Mouse (Mus musculus) midbrain, postnatal 0 days (tissue): ENCODE results near the gene Maml2. TPM values are rescaled to one million over a fixed set of nuclear protein-coding genes. Genes with fewer than 3 reads are reported as not detected.

Experiments
- ATAC-seq: fragments of 200-750 bp; cut with Nextera tagmentation; 2 replicates; pipeline ENCODE4 v1.8.0; 2017; ENCODE audit warnings: moderate number of reproducible peaks, mild to moderate bottlenecking, moderate TSS enrichment, moderate library complexity; ENCODE audit not compliant: low FRiP score
- DNase-seq: peaks from one replicate; pipeline ENCODE4 v3.0.0-alpha.2; 2015; ENCODE audit warnings: low spot score
- H3K27ac ChIP-seq: fragments of 300-500 bp; sonication (generic); 2 replicates; pipeline ENCODE4 v1.5.1; 2014; ENCODE audit warnings: low read depth, mild to moderate bottlenecking, low read length, mixed read lengths
- H3K27me3 ChIP-seq: fragments of 300-500 bp; sonication (generic); 2 replicates; pipeline ENCODE4 v1.6.1; 2014; ENCODE audit warnings: low read length, control low read depth, mixed read lengths; ENCODE audit not compliant: insufficient read depth
- H3K36me3 ChIP-seq: fragments of 300-500 bp; sonication (generic); 2 replicates; pipeline ENCODE4 v1.6.1; 2014; ENCODE audit warnings: low read length, control low read depth, mixed read lengths; ENCODE audit not compliant: insufficient read depth
- H3K4me1 ChIP-seq: fragments of 300-500 bp; sonication (generic); 2 replicates; pipeline ENCODE4 v1.6.1; 2014; ENCODE audit warnings: mild to moderate bottlenecking, control low read depth, antibody characterized with exemption, low read length, mixed read lengths; ENCODE audit not compliant: insufficient read depth
- H3K4me2 ChIP-seq: fragments of 300-500 bp; sonication (generic); 2 replicates; pipeline ENCODE4 v1.6.1; 2014; ENCODE audit warnings: low read depth, mild to moderate bottlenecking, low read length, mixed read lengths; ENCODE audit not compliant: poor library complexity, severe bottlenecking
- H3K4me3 ChIP-seq: fragments of 300-500 bp; sonication (generic); 2 replicates; pipeline ENCODE4 v1.5.1; 2014; ENCODE audit warnings: low read depth, mild to moderate bottlenecking, low read length, moderate library complexity
- H3K9ac ChIP-seq: fragments of 300-500 bp; sonication (generic); replicated peaks from 2 replicates; pipeline ENCODE4 v1.6.1; 2014; ENCODE audit warnings: mild to moderate bottlenecking, low read length, moderate library complexity, mixed read lengths; ENCODE audit not compliant: poor library complexity, severe bottlenecking
- H3K9me3 ChIP-seq: fragments of 300-500 bp; sonication (generic); 2 replicates; pipeline ENCODE4 v1.6.1; 2016; ENCODE audit warnings: low read length, control low read depth
- CTCF ChIP-seq: IDR thresholded peaks from 2 replicates; pipeline ENCODE4 v1.5.1; 2016; ENCODE audit warnings: antibody characterized with exemption, mild to moderate bottlenecking
- WGBS: fragments of 180-500 bp; shearing (Covaris S2); extraction: QIAGEN DNeasy Blood & Tissue Kit; methylation state at CpG from one replicate; pipeline ENCODE4 v1.1.7; 2014; 5-methylcytosine and 5-hydroxymethylcytosine counted together
- polyA plus RNA-seq: library from polyadenylated mRNA; unstranded; fragments of >200 nt; fragmentation: Nextera tagmentation; extraction: Ambion mirVana; gene quantifications from 2 replicates; pipeline ENCODE4 v1.2.1, GENCODE M21; 2015
- total RNA-seq: library from RNA; depleted of rRNA; stranded (reverse); fragments of >200 nt; gene quantifications from 2 replicates; pipeline ENCODE4 v1.2.3, GENCODE M21; 2014

Maml2 gene
- total and polyA plus RNA-seq, 2 experiments from 2014 or later = 9.1 to 9.2 TPM

DNA sequence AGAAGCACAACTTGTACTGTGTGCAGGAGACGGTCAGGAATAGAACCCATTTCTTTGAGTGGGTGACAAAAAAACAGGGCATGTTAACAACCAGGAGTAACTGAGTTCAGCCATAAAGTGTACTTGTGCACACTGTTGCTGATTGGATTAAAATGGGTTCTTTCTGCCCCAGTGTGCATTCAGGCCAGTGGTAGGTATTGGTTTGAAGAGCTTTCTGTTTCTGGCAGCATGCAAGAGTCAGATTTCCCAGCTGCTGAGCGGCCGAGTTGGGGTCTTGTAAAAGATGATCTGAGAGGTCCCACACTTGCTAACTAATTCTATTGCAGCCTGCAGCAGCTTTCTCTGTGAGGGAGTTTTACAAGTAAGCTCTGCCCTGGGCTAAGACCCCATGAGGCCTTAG is 162.3 kb downstream of the Maml2 start:
- no peak for TF ChIP-seq CTCF
- ATAC-seq = no peak
- H3K4me1 ChIP-seq = no peaks in the 10 kb centered on the region
- WGBS = 74% methylated on average over 3 of the region's 3 CpGs
- no peak overlapping the region for H3K27ac ChIP-seq
- no peaks in the 10 kb centered on the region for H3K36me3 ChIP-seq
- DNase-seq = no peak
- H3K4me3 ChIP-seq = no peak overlapping the region
- H3K9me3 ChIP-seq = no peaks in the 10 kb centered on the region
- no peaks in the 10 kb centered on the region for H3K27me3 ChIP-seq
- no peak overlapping the region for H3K4me2 ChIP-seq
- no peak overlapping the region for H3K9ac ChIP-seq

DNA sequence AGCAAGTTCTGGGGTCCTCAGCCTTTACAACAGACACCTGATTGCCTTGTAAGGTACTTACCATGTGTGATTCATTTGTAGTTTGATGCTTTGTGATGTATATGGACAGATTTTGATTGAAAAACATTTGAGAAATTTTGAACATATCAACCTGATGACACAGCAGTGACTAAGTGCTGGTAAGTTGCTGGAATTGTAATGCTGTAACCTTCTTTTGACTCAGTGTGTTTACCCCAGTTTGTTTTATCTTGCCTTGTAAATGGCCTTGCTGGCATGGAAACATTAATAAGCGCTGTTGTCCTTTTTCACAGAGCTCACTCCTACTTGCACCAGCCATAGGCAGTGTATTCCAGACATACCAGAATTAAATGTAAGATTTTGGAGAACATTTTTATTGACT is 163.2 kb downstream of the Maml2 start:
- 100% methylated on average over 1 of the region's 1 CpGs for WGBS

DNA sequence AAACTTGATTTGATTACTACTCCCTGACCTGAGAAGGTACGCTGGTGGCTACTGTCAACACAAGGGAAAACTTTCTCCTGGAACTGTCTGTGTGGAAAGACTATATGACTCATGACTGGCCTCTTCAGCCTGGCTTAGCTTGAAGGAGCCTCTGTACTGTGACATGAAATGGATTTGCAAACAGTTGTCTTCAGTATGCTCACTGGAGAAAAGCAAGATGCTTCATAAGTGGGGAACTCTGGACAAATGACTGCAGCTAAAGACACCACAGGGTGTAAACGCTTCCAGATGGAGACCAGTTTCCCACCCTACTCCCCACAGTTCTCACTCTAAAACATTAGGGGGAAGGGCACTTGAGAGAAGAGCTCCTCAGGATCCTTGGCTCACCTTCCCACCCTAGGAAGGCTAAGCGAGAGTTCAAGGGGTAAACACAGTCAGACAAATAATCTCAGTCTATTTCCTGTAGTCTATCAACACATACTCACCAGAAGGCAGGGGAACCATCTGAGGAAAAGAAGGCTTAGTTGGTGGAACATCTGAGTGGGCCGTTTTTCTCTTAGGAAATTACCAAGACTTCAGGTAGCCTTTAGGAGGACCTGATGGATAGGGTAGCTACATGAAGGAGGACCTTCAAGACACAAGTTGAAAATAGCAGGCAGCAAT is 167.7 kb downstream of the Maml2 start:
- H3K36me3 ChIP-seq = no peaks in the 10 kb centered on the region
- H3K4me2 ChIP-seq = no peak overlapping the region
- ATAC-seq (no peak), DNase-seq (no peak)
- no peak overlapping the region for H3K27ac ChIP-seq
- H3K4me1 ChIP-seq = no peaks in the 10 kb centered on the region
- 88% methylated on average over 4 of the region's 4 CpGs for WGBS
- no peak overlapping the region for H3K9ac ChIP-seq
- H3K4me3 ChIP-seq = no peak overlapping the region
- TF ChIP-seq CTCF = no peak
- no peaks in the 10 kb centered on the region for H3K9me3 ChIP-seq
- H3K27me3 ChIP-seq = no peaks in the 10 kb centered on the region

More for the DNA sequence above, 163.2 kb downstream of the Maml2 start:
- no peak for TF ChIP-seq CTCF
- no peak for DNase-seq
- Histone ChIP-seq H3K4me3 (no peak overlapping the region), H3K9me3 (no peaks in the 10 kb centered on the region), H3K36me3 (no peaks in the 10 kb centered on the region), H3K27ac (no peak overlapping the region), H3K4me1 (no peaks in the 10 kb centered on the region), H3K27me3 (no peaks in the 10 kb centered on the region), H3K9ac (no peak overlapping the region), H3K4me2 (no peak overlapping the region)
- ATAC-seq = no peak

DNA sequence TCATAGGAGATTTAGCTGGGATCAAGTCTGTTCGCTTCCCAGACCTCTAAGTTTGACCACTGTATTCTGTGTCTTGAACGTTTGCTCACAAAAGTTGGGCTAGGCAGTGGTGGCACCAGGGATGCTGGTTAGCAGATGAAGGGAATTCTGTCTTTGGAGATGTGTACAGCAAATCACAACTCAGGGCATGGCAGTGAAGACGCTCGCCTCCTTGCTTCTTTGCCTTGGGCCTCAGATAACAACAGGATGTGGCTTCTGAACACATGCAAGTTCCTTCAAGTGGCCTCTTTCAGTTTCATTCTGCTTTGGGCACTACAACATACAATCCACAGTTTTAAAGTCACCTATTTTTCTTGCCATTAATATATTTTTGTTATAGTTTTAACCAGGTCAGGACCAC is 168.6 kb downstream of the Maml2 start:
- ATAC-seq (no peak), DNase-seq (no peak)
- 90% methylated on average over 4 of the region's 4 CpGs for WGBS
- Histone ChIP-seq H3K9ac (no peak overlapping the region), H3K27me3 (no peaks in the 10 kb centered on the region), H3K4me2 (no peak overlapping the region), H3K27ac (no peak overlapping the region), H3K4me1 (no peaks in the 10 kb centered on the region), H3K4me3 (no peak overlapping the region), H3K36me3 (no peaks in the 10 kb centered on the region), H3K9me3 (no peaks in the 10 kb centered on the region)
- no peak for TF ChIP-seq CTCF

DNA sequence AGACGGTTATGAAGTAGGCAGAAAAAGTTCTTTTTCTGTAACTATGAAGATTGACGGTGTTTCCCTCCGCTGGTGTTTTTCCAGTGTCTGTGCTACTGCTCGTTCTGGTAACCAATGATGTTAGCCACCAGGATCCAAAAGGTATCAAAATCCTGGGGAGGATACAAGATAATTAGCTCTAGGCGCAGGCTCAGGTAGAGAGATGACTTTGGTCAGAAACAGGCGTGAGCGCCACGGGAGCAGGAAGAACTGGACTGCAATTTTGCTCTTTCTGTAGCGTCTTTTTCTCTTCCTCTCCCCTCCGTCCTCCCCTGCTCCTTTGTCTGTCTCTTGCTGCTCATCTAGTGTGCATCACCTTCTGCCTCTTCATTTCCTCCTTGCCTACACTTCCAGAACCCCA is 169.1 kb downstream of the Maml2 start:
- ATAC-seq (no peak), DNase-seq (no peak)
- Histone ChIP-seq H3K27ac (no peak overlapping the region), H3K36me3 (no peaks in the 10 kb centered on the region), H3K4me3 (no peak overlapping the region), H3K4me2 (no peak overlapping the region), H3K27me3 (no peaks in the 10 kb centered on the region), H3K9me3 (no peaks in the 10 kb centered on the region), H3K9ac (no peak overlapping the region), H3K4me1 (no peaks in the 10 kb centered on the region)
- no peak for TF ChIP-seq CTCF
- 84% methylated on average over 10 of the region's 10 CpGs for WGBS

DNA sequence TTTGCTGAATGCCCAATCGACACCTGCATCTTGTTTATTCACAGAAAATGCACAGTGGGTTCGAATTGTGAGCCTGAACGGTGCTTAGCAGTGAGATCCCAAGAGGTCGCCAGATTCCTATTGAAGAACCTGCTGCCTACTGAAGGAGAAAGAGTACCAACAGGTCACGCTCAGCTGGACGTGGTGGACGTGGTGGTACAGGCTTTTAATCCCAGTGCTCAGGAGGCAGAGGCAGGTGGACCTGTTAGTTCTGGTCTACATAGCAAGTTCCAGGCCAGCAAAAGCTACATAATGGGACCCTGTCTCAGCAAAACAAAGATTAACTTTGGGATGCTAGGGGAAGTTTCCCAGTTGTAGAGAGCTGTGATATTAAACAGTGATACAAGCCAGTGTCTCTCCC is 170.0 kb downstream of the Maml2 start:
- WGBS = 60% methylated on average over 7 of the region's 7 CpGs
- no peak overlapping the region for H3K27ac ChIP-seq
- ATAC-seq = no peak
- H3K9ac ChIP-seq = no peak overlapping the region
- no peak for DNase-seq
- no peaks in the 10 kb centered on the region for H3K9me3 ChIP-seq
- no peaks in the 10 kb centered on the region for H3K36me3 ChIP-seq
- H3K4me3 ChIP-seq = no peak overlapping the region
- no peak for TF ChIP-seq CTCF
- no peaks in the 10 kb centered on the region for H3K27me3 ChIP-seq
- H3K4me2 ChIP-seq = no peak overlapping the region
- H3K4me1 ChIP-seq = no peaks in the 10 kb centered on the region
